Mouse (Mus musculus) embryonic facial prominence, embryonic 10.5 days (tissue): ENCODE data around the gene Fam222b. TPM values are rescaled to one million over a fixed set of nuclear protein-coding genes. Genes with fewer than 3 reads are reported as not detected.

ENCODE experiments used
- DNase-seq: peaks from one replicate; pipeline ENCODE4 v3.0.0-alpha.2; 2017; ENCODE audit warnings: low spot score
- H3K27ac ChIP-seq: fragments of 300-500 bp; sonication (generic); replicated peaks from 2 replicates; pipeline ENCODE4 v1.5.1; 2016; ENCODE audit warnings: mild to moderate bottlenecking
- H3K27me3 ChIP-seq: fragments of 300-500 bp; sonication (generic); replicated peaks from 2 replicates; pipeline ENCODE4 v1.6.1; 2016; ENCODE audit warnings: low read depth, mild to moderate bottlenecking; ENCODE audit not compliant: poor library complexity, severe bottlenecking
- H3K36me3 ChIP-seq: fragments of 300-500 bp; sonication (generic); replicated peaks from 2 replicates; pipeline ENCODE4 v1.6.1; 2016; ENCODE audit warnings: mild to moderate bottlenecking, moderate library complexity
- H3K4me1 ChIP-seq: fragments of 300-500 bp; sonication (generic); 2 replicates; pipeline ENCODE4 v1.6.1; 2016
- H3K4me3 ChIP-seq: fragments of 300-500 bp; sonication (generic); 2 replicates; pipeline ENCODE4 v1.5.1; 2016; ENCODE audit warnings: mild to moderate bottlenecking, moderate library complexity
- H3K9me3 ChIP-seq: fragments of 300-500 bp; sonication (generic); 2 replicates; pipeline ENCODE4 v1.6.1; 2016; ENCODE audit warnings: mild to moderate bottlenecking
- WGBS: fragments of 180-500 bp; shearing (Covaris S2); methylation state at CpG from one replicate; pipeline ENCODE4 v1.1.7; 2016; 5-methylcytosine and 5-hydroxymethylcytosine counted together
- polyA plus RNA-seq: library from polyadenylated mRNA; unstranded; fragments of >200 nt; fragmentation: Nextera tagmentation; extraction: Ambion mirVana; gene quantifications from 2 replicates; pipeline ENCODE4 v1.2.1, GENCODE M21; 2016

Gene Fam222b
- polyA plus RNA-seq, 1 experiment from 2014 or later = 28.2 TPM

DNA sequence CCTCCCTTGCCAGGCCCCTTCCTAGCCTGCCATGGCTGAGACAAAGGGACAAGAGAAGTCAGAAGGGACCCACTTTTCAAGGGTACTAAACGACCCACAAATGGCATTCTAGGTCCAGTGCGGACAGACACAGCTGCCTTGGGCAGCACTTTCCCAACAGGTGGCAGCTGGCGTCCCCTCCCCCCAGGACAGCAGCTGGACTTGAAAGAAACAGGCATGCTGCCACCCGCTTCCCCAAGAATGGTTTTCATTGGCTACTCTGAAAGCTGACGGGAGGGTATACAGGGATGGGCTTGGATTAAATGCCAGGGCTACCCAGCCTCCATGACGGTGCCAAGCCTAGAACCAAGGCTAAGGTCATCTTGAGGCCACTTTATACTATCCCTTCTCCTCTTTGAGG lies 68.0 kb downstream of the Fam222b start:
- Histone ChIP-seq H3K27ac (peak overlapping the region; percentile 98), H3K27me3 (peaks cover 10% of the 10 kb centered on the region), H3K9me3 (no peaks in the 10 kb centered on the region), H3K36me3 (peaks cover 67% of the 10 kb centered on the region), H3K4me1 (peaks cover 64% of the 10 kb centered on the region), H3K4me3 (peak overlapping the region; percentile 84)
- 69% methylated on average over 6 of the region's 6 CpGs for WGBS
- DNase-seq = no peak

GRCm38 (mm10) chr11:78163045-78163444 lies 68.6 kb downstream of the Fam222b start:
- Histone ChIP-seq H3K9me3 (no peaks in the 10 kb centered on the region), H3K36me3 (peaks cover 66% of the 10 kb centered on the region), H3K4me3 (peak overlapping the region; percentile 84), H3K27ac (peak overlapping the region; percentile 98), H3K27me3 (peaks cover 14% of the 10 kb centered on the region), H3K4me1 (peaks cover 66% of the 10 kb centered on the region)
- DNase-seq = no peak
- 60% methylated on average over 2 of the region's 2 CpGs for WGBS

DNA sequence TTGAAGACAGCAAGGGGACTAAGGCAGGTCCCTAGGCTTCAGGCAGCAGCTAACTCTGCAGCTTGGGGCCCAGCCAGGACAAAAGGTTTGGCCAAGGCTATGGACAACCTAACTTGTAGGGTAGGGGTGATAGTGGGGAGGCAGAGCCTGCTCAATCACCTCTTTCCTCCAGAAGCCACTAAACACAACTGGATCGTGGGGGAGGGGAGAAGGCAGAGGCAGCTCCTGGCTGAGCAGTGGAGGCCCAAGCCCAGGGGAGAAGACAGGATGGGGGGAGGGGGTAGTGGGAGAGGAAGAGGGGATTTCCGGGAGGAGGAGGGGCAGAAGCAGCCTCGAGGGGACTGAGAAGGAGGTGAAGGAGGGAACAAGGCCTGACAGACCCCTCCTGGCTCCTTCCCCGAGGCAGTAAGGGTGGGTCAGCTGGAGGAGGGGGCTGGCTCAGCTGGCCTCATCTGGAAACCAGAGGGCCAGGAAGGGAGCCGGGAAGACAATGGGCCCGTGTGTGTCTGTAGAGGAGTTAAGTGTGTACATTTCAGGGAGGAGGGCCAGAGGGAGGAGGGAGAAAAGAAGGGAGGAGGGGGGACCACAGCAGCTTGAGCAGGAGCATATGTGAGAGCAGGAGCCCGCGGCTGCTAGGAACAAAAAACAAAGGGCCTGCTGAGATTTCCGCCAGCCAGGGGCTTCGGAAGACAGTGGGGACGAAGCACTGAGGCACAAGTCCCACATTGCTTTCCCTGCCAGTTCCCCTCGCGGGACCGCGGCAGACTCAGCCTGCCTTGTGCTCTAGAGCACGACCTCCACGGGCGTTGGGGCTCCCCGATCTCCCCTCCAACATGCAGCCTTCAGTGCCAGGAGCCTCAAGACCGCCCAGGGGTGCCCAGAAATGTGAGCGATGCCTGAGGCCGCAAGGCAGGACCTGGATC lies 69.5 kb downstream of the Fam222b start:
- H3K36me3 ChIP-seq = peaks cover 57% of the 10 kb centered on the region
- under 1% methylated on average over 22 of the region's 22 CpGs for WGBS
- H3K27ac ChIP-seq = peak overlapping the region; percentile 98
- peak overlapping the region; percentile 84 for H3K4me3 ChIP-seq
- H3K9me3 ChIP-seq = no peaks in the 10 kb centered on the region
- H3K4me1 ChIP-seq = peaks cover 68% of the 10 kb centered on the region
- peaks cover 14% of the 10 kb centered on the region for H3K27me3 ChIP-seq
- peak; percentile 93 for DNase-seq

- WGBS = under 1% methylated on average over 14 of the region's 14 CpGs
These were observed 70.1 kb downstream of the Fam222b start for GRCm38 (mm10) chr11:78164604-78164923.

GRCm38 (mm10) chr11:78164924-78165760 lies 70.7 kb downstream of the Fam222b start, which contains the start of gene Traf4:
TSS of gene Traf4 (minus strand) at chr11:78165589.
- Histone ChIP-seq H3K36me3 (peaks cover 45% of the 10 kb centered on the region), H3K4me1 (peaks cover 64% of the 10 kb centered on the region), H3K27ac (peak within 1 kb of the TSS; percentile 98), H3K9me3 (no peaks in the 10 kb centered on the region), H3K27me3 (peaks cover 14% of the 10 kb centered on the region), H3K4me3 (peak within 1 kb of the TSS; percentile 84)
- WGBS = under 1% methylated on average over 78 of the region's 78 CpGs
- peak; percentile 93 for DNase-seq

More at GRCm38 (mm10) chr11:78164604-78164923, 70.1 kb downstream of the Fam222b start:
- Histone ChIP-seq H3K27me3 (peaks cover 14% of the 10 kb centered on the region), H3K27ac (peak overlapping the region; percentile 98), H3K9me3 (no peaks in the 10 kb centered on the region), H3K4me3 (peak overlapping the region; percentile 84), H3K4me1 (peaks cover 70% of the 10 kb centered on the region), H3K36me3 (peaks cover 50% of the 10 kb centered on the region)
- no peak for DNase-seq

- 3% methylated on average over 16 of the region's 16 CpGs for WGBS
- Histone ChIP-seq H3K4me1 (peaks cover 60% of the 10 kb centered on the region), H3K4me3 (peak overlapping the region; percentile 84), H3K27me3 (peaks cover 14% of the 10 kb centered on the region), H3K9me3 (no peaks in the 10 kb centered on the region), H3K36me3 (peaks cover 45% of the 10 kb centered on the region), H3K27ac (peak overlapping the region; percentile 98)
- no peak for DNase-seq
These were observed 71.3 kb downstream of the Fam222b start for GRCm38 (mm10) chr11:78165761-78166109.

DNA sequence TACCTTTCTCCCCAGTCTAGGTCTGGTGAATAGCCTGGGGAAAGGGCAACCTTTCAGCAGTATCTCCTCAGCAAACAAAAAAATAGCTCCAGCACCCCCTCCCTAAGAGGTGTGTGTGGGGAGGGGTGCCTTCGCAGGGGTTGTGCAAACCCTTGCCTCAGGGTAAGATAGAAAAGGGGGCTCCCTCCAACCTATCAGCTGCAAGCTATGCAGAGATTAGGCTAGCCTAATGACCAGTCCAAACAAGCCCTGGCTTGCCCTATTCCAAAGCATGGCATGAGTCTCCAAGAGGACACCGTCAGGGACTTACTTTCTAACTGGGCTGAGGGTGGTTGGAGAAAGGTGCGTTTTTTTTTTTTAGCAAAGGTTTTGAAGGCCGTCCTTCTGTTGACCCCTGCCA lies 71.7 kb downstream of the Fam222b start:
- no peaks in the 10 kb centered on the region for H3K9me3 ChIP-seq
- peak overlapping the region; percentile 84 for H3K4me3 ChIP-seq
- 28% methylated on average over 4 of the region's 4 CpGs for WGBS
- peak; percentile 28 for DNase-seq
- H3K4me1 ChIP-seq = peaks cover 57% of the 10 kb centered on the region
- H3K27me3 ChIP-seq = peaks cover 14% of the 10 kb centered on the region
- peaks cover 45% of the 10 kb centered on the region for H3K36me3 ChIP-seq
- peak overlapping the region; percentile 98 for H3K27ac ChIP-seq

- H3K36me3 ChIP-seq = peaks cover 41% of the 10 kb centered on the region
- H3K27ac ChIP-seq = peak overlapping the region; percentile 98; the same call in 1 of the 2 replicates
- peaks cover 55% of the 10 kb centered on the region for H3K4me1 ChIP-seq
- no peak for DNase-seq
- H3K4me3 ChIP-seq = peak overlapping the region; percentile 84; the same call in 1 of the 2 replicates
- no peaks in the 10 kb centered on the region for H3K9me3 ChIP-seq
- WGBS = 58% methylated on average over 6 of the region's 6 CpGs
- peaks cover 14% of the 10 kb centered on the region for H3K27me3 ChIP-seq
These were observed 72.2 kb downstream of the Fam222b start for GRCm38 (mm10) chr11:78166640-78167039.

- Histone ChIP-seq H3K4me3 (peak overlapping the region; percentile 25; the same call in 1 of the 2 replicates), H3K36me3 (peaks cover 39% of the 10 kb centered on the region), H3K27me3 (peaks cover 14% of the 10 kb centered on the region), H3K9me3 (no peaks in the 10 kb centered on the region), H3K4me1 (peaks cover 50% of the 10 kb centered on the region), H3K27ac (no peak overlapping the region; the same call in 1 of the 2 replicates)
- DNase-seq = no peak
- WGBS = 86% methylated on average over 14 of the region's 14 CpGs
These were observed 72.9 kb downstream of the Fam222b start for GRCm38 (mm10) chr11:78167257-78167959.

DNA sequence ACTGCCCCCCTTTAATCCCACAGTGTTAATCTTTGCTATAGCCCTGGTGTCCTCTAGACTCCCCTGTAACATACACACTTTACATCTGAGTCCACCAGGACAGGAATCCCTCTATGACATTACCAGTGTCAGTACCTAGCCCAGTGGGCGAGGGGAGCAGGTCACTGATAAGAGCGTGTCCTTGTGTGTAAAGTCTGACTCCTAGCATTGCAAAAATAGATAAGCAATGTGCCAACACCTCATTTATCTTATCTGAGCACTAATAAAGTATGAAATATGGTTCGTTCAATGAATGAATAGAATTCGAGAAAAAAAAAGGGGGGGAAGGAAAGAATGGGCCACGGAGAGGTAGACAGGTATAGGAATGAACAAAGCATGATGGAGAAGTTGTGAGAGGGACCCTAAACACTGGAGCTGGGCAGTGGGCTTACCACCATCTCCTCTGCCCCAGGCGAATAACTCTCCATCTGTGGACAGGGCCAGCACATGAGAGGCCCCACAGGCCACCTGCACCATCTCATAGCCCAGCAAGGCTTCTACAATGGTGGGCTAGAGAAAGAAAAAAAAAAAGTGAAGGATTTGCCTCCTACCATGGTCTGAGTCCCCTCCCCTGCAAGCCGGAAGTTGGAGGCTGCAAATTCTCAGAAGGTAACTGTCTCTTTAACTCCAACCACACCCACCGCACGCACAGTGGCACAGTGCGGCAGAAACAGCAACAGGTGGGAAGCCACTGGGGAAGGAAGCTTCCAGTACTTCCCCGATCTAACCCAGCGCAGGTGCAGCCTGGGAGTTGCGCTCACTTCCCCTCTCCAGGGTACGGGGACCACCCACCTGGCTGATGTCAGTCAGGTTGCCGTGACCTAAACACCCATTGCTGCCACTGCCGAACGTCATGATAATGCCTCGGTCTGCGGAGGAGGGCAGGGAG lies 74.3 kb downstream of the Fam222b start:
- no peak for DNase-seq
- Histone ChIP-seq H3K27ac (0 out of 2 replicates have a peak overlapping the region, but pooled peaks have one; percentile 6), H3K36me3 (peaks cover 28% of the 10 kb centered on the region), H3K4me1 (peaks cover 36% of the 10 kb centered on the region), H3K27me3 (peaks cover 14% of the 10 kb centered on the region), H3K9me3 (no peaks in the 10 kb centered on the region), H3K4me3 (peak overlapping the region; percentile 25; the same call in 1 of the 2 replicates)
- 55% methylated on average over 19 of the region's 19 CpGs for WGBS

DNA sequence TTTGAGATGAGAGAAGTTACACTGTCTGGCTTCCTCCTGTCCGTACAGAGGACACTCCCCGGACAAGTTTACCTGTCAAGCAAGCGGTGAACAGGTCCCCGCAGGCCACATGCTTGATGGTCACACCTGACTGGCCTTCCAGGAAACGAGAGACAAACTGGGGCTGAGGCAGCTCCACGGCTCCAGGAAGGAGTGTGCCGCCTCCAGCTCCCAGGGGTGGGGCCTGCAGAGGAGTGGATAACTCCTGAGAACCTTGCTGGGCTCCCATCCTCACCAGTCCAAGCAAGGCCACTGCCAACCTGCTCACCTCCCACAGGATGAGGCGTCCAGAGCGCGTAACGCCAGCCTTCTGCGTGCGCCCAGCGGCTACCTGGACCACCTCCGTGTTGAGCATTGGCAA lies 75.8 kb downstream of the Fam222b start:
- H3K27me3 ChIP-seq = peaks cover 14% of the 10 kb centered on the region
- no peak overlapping the region for H3K4me3 ChIP-seq
- H3K27ac ChIP-seq = no peak overlapping the region
- 85% methylated on average over 15 of the region's 15 CpGs for WGBS
- peaks cover 39% of the 10 kb centered on the region for H3K4me1 ChIP-seq
- no peak for DNase-seq
- no peaks in the 10 kb centered on the region for H3K9me3 ChIP-seq
- peaks cover 27% of the 10 kb centered on the region for H3K36me3 ChIP-seq
